Mouse (Mus musculus): ENCODE results near the gene Atad5.

DNA sequence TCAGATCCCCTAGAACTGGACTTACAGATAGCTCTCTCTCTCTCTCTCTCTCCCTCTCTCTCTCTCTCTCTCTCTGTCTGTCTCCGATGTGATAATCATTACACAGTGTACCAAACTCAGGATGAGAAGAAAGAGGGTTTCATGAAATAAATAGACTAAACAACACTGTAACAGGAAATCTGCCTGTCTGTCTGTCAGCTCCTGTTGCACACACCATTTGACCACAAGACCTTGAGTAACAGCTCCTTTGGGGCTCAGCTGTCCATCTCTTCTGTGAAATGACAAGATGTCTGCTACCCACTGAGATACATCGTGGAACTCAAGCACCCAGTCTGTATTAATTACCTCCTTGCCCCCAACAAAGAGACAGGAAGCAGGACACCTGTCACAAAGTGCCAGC lies 62.3 kb downstream of the Atad5 start:
- TF ChIP-seq CTCF (IDR thresholded peaks at IDR 0.05) = no peak
- TF ChIP-seq EP300 (IDR thresholded peaks at IDR 0.05) = no peak

Data from lung, postnatal 0 days (tissue).